7 mouse cellular contexts compared by ENCODE assay signal in genomic region chr15:98894746-98895634, GRCm38 (mm10). TPM values are rescaled to one million over a fixed set of nuclear protein-coding genes. Genes with fewer than 3 reads are reported as not detected.
A peak's percentile ranks its signal among the peaks of the same experiment; 100 is the strongest.
DNase-seq lines count a peak whose midpoint lies in the region; ATAC-seq and TF ChIP-seq lines count a peak whose summit lies in the region.

No protein-coding gene starts in this region.

- peak overlapping the region; percentile 95 for H3K4me2 ChIP-seq in heart, postnatal 0 days (ENCODE audit: low read depth, low read length)
- H3K4me2 ChIP-seq in lung, embryonic 16.5 days (ENCODE audit: low read depth, low read length): peak overlapping the region; percentile 97

- H3K4me3 ChIP-seq in ES-E14 (ENCODE audit: insufficient read depth in 1 of 2, low read depth in 1 of 2, low read length in 2 of 2, poor library complexity in 1 of 2, severe bottlenecking in 1 of 2): peak overlapping the region; percentile 20 to 50
- H3K4me3 ChIP-seq in heart, postnatal 0 days (ENCODE audit: low read depth, low read length): peak overlapping the region; percentile 60
- H3K4me3 ChIP-seq in lung, embryonic 16.5 days (ENCODE audit: low read length): peak overlapping the region; percentile 58

- TF ChIP-seq CTCF in heart, postnatal 0 days (IDR thresholded peaks at IDR 0.05; ENCODE audit: low read depth): no peak

- DNase-seq in ES-E14 (ENCODE audit: low read depth, low spot score) (no peak), R1 (ENCODE audit: low read depth, low spot score) (peak; percentile 46)
- DNase-seq in heart, postnatal 0 days (ENCODE audit: low spot score): no peak
- no peak for DNase-seq in cerebellum, adult 9-11 months
- DNase-seq in right cerebral cortex, postnatal 10 days (ENCODE audit: low spot score in 2 of 2): no peak

- TF ChIP-seq EP300 in heart, postnatal 0 days (IDR thresholded peaks at IDR 0.05; ENCODE audit: low read depth): no peak

- H3K9me3 ChIP-seq in ES-E14 (ENCODE audit: control insufficient read depth, insufficient read depth, low read depth, low read length): no peaks in the 10 kb centered on the region
- H3K9me3 ChIP-seq in heart, postnatal 0 days (replicated peaks; ENCODE audit: control insufficient read depth, low read length): no peaks in the 10 kb centered on the region
- no peaks in the 10 kb centered on the region for H3K9me3 ChIP-seq in lung, embryonic 16.5 days (ENCODE audit: control insufficient read depth, low read length)

- no peak overlapping the region for H3K9ac ChIP-seq in ES-E14 (ENCODE audit: insufficient read depth, low read depth, low read length, poor library complexity, severe bottlenecking)
- H3K9ac ChIP-seq in heart, postnatal 0 days (replicated peaks; ENCODE audit: low read depth, low read length): no peak overlapping the region
- H3K9ac ChIP-seq in lung, embryonic 16.5 days (ENCODE audit: low read length): peak overlapping the region; percentile 52

- ATAC-seq in heart, postnatal 0 days (ENCODE audit: insufficient read depth, low read depth): no peak
- no peak for ATAC-seq in lung, embryonic 16.5 days (ENCODE audit: low read depth)
- ATAC-seq in activated CD4-positive, CD25-positive, alpha-beta regulatory T cell, adult 4 months: no peak

- in situ Hi-C loops in ES-E14 (cut with MboI; ENCODE audit: low sequenced_read_pairs in 2 of 2, unreplicated experiment in 2 of 2): no loop called here

- no peaks in the 10 kb centered on the region for H3K36me3 ChIP-seq in ES-E14 (ENCODE audit: control insufficient read depth, insufficient read depth, low read length, poor library complexity, severe bottlenecking)
- H3K36me3 ChIP-seq in heart, postnatal 0 days (replicated peaks; ENCODE audit: control insufficient read depth, insufficient read depth, low read length): no peaks in the 10 kb centered on the region
- H3K36me3 ChIP-seq in lung, embryonic 16.5 days (ENCODE audit: control insufficient read depth, insufficient read depth, low read length): no peaks in the 10 kb centered on the region

- H3K4me1 ChIP-seq in ES-E14 (ENCODE audit: control insufficient read depth in 2 of 2, insufficient read depth in 2 of 2, low read length in 2 of 2, poor library complexity in 1 of 2): peaks cover 5 to 10% of the 10 kb centered on the region in 2 experiments; a peak in 3 of 4 replicates
- peaks cover 33% of the 10 kb centered on the region for H3K4me1 ChIP-seq in heart, postnatal 0 days (ENCODE audit: control insufficient read depth, insufficient read depth)
- peaks cover 36% of the 10 kb centered on the region for H3K4me1 ChIP-seq in lung, embryonic 16.5 days (replicated peaks; ENCODE audit: control insufficient read depth, insufficient read depth, low read length)

- 15% methylated on average over 38 of the region's 38 CpGs for WGBS in heart, postnatal 0 days
- WGBS in lung, embryonic 16.5 days: 5% methylated on average over 38 of the region's 38 CpGs

- H3K27ac ChIP-seq in ES-E14 (ENCODE audit: insufficient read depth, low read depth, low read length, poor library complexity, severe bottlenecking): no peak overlapping the region
- no peak overlapping the region for H3K27ac ChIP-seq in heart, postnatal 0 days (ENCODE audit: low read depth)
- no peak overlapping the region; the same call in 1 of the 2 replicates for H3K27ac ChIP-seq in lung, embryonic 16.5 days (ENCODE audit: low read length)

- peaks cover 63% of the 10 kb centered on the region for H3K27me3 ChIP-seq in heart, postnatal 0 days (ENCODE audit: control insufficient read depth, insufficient read depth, low read length)
- H3K27me3 ChIP-seq in lung, embryonic 16.5 days (ENCODE audit: control insufficient read depth, insufficient read depth, low read depth, low read length): peaks cover 62% of the 10 kb centered on the region

TF ChIP-seq in ES-E14, 5 proteins besides CTCF, POLR2A, EP300 and RAD21:
- TF ChIP-seq ZNF384 (IDR thresholded peaks at IDR 0.05; ENCODE audit: low read depth, low read length): no peak
- no peak for TF ChIP-seq ZC3H11A (IDR thresholded peaks at IDR 0.05; ENCODE audit: borderline replicate concordance, low read depth, low read length)
- no peak for TF ChIP-seq CHD2 (IDR thresholded peaks at IDR 0.05; ENCODE audit: low read depth, low read length)
- no peak for TF ChIP-seq MAFK (IDR thresholded peaks at IDR 0.05; ENCODE audit: insufficient read depth, low read depth, low read length)
- no peak for TF ChIP-seq HCFC1 (IDR thresholded peaks at IDR 0.05; ENCODE audit: borderline replicate concordance, insufficient read depth, low read length)

RNA-seq across cellular contexts. Expression of gene Rhebl1, which starts 0.7 kb away (rescaled TPM):
- 43.6 and 48.2 TPM in 2 replicates for total RNA-seq in ES-E14 (2012; rRNA removed)
- total RNA-seq in heart, postnatal 0 days (2014; rRNA removed; ENCODE audit: low replicate concordance): 7.5 and 12.6 TPM in 2 replicates
- polyA plus RNA-seq in heart, postnatal 0 days (2015; fragmentation: Nextera tagmentation; extraction: Ambion mirVana): 4.0 and 4.1 TPM in 2 replicates
- 9.4 and 12.1 TPM in 2 replicates for polyA plus RNA-seq in lung, embryonic 16.5 days (2015; fragmentation: Nextera tagmentation; extraction: Ambion mirVana)
- polyA plus RNA-seq in activated CD4-positive, CD25-positive, alpha-beta regulatory T cell, adult 4 months (2017; shearing (Covaris generic)): 1 to 10 TPM; 8.7 to 8.8 TPM

RNA-seq across cellular contexts. Expression of gene Dhh, which starts 3.4 kb away (rescaled TPM):
- 1.0 and 1.2 TPM in 2 replicates for total RNA-seq in ES-E14 (2012; rRNA removed)
- total RNA-seq in heart, postnatal 0 days (2014; rRNA removed; ENCODE audit: low replicate concordance): 4.4 and 4.8 TPM in 2 replicates
- 1.7 TPM in 2 replicates for polyA plus RNA-seq in heart, postnatal 0 days (2015; fragmentation: Nextera tagmentation; extraction: Ambion mirVana)
- polyA plus RNA-seq in lung, embryonic 16.5 days (2015; fragmentation: Nextera tagmentation; extraction: Ambion mirVana): 1.4 and 2.4 TPM in 2 replicates
- polyA plus RNA-seq in activated CD4-positive, CD25-positive, alpha-beta regulatory T cell, adult 4 months (2017; shearing (Covaris generic)): under 1 TPM; 0.11 to 0.15 TPM

RNA-seq across cellular contexts. Expression of gene Lmbr1l, which starts 23.0 kb away (rescaled TPM):
- total RNA-seq in ES-E14 (2012; rRNA removed): 55.1 and 73.3 TPM in 2 replicates
- 25.5 and 28.2 TPM in 2 replicates for total RNA-seq in heart, postnatal 0 days (2014; rRNA removed; ENCODE audit: low replicate concordance)
- polyA plus RNA-seq in heart, postnatal 0 days (2015; fragmentation: Nextera tagmentation; extraction: Ambion mirVana): 8.0 and 9.6 TPM in 2 replicates
- polyA plus RNA-seq in lung, embryonic 16.5 days (2015; fragmentation: Nextera tagmentation; extraction: Ambion mirVana): 15.7 and 17.3 TPM in 2 replicates
- 10 to 100 TPM; 24.2 to 42.0 TPM for polyA plus RNA-seq in activated CD4-positive, CD25-positive, alpha-beta regulatory T cell, adult 4 months (2017; shearing (Covaris generic))

RNA-seq across cellular contexts. Expression of gene Kmt2d, which starts 24.0 kb away (rescaled TPM):
- total RNA-seq in ES-E14 (2012; rRNA removed): 30.7 and 35.9 TPM in 2 replicates
- 31.6 and 34.4 TPM in 2 replicates for total RNA-seq in heart, postnatal 0 days (2014; rRNA removed; ENCODE audit: low replicate concordance)
- polyA plus RNA-seq in heart, postnatal 0 days (2015; fragmentation: Nextera tagmentation; extraction: Ambion mirVana): 5.5 and 6.0 TPM in 2 replicates
- polyA plus RNA-seq in lung, embryonic 16.5 days (2015; fragmentation: Nextera tagmentation; extraction: Ambion mirVana): 11.9 and 12.7 TPM in 2 replicates
- 10 to 100 TPM; 21.7 to 29.2 TPM for polyA plus RNA-seq in activated CD4-positive, CD25-positive, alpha-beta regulatory T cell, adult 4 months (2017; shearing (Covaris generic))

RNA-seq across cellular contexts. Expression of gene Tuba1b, which starts 39.4 kb away (rescaled TPM):
- 1,092 and 1,539 TPM in 2 replicates for total RNA-seq in ES-E14 (2012; rRNA removed)
- total RNA-seq in heart, postnatal 0 days (2014; rRNA removed; ENCODE audit: low replicate concordance): 2,330 and 2,912 TPM in 2 replicates
- polyA plus RNA-seq in heart, postnatal 0 days (2015; fragmentation: Nextera tagmentation; extraction: Ambion mirVana): 608 and 611 TPM in 2 replicates
- 1,812 and 1,892 TPM in 2 replicates for polyA plus RNA-seq in lung, embryonic 16.5 days (2015; fragmentation: Nextera tagmentation; extraction: Ambion mirVana)
- polyA plus RNA-seq in activated CD4-positive, CD25-positive, alpha-beta regulatory T cell, adult 4 months (2017; shearing (Covaris generic)): 100 to 1,000 TPM; 510 to 711 TPM
